Mouse (Mus musculus): ENCODE results near the gene Noto. TPM values are rescaled to one million over a fixed set of nuclear protein-coding genes. Genes with fewer than 3 reads are reported as not detected.

Noto gene
- not detected for total RNA-seq (2023)

GRCm38 (mm10) chr6:85423836-85424379 is at the start of gene Noto:
Noto (plus strand) TSS chr6:85423886.

GRCm38 (mm10) chr6:85373951-85374733 is 49.5 kb upstream of the Noto start, which contains the start of gene Rab11fip5:
Rab11fip5 (minus strand) TSS chr6:85374634.

GRCm38 (mm10) chr6:85431842-85432431 is 8.3 kb downstream of the Noto start, which contains the start of gene Smyd5:
Smyd5 (plus strand) TSS chr6:85431989.

GRCm38 (mm10) chr6:85450697-85451663 is 27.3 kb downstream of the Noto start, which contains the start of gene Cct7:
Cct7 (plus strand) TSS chr6:85451514.

GRCm38 (mm10) chr6:85451664-85452410 is 28.2 kb downstream of the Noto start, which contains the start of gene Pradc1:
Pradc1 (minus strand) TSS chr6:85451970.

Other genes starting within 250 kb of the Noto start
- not detected for gene Emx1, start 236.4 kb upstream of the Noto start, total RNA-seq (2023)
- 4.0 TPM for gene Sfxn5, start 90.5 kb upstream of the Noto start, total RNA-seq (2023)
- 0.40 TPM for gene Rab11fip5, start 49.3 kb upstream of the Noto start, total RNA-seq (2023)
- 39.3 TPM for gene Smyd5, start 8.1 kb downstream of the Noto start, total RNA-seq (2023)
- gene Cct7, start 27.6 kb downstream of the Noto start, total RNA-seq (2023) = 217 TPM
- gene Pradc1, start 28.1 kb downstream of the Noto start, total RNA-seq (2023) = 13.6 TPM
- not detected for gene Fbxo41, start 79.1 kb downstream of the Noto start, total RNA-seq (2023)
- not detected for gene Egr4, start 89.7 kb downstream of the Noto start, total RNA-seq (2023)
- 2.6 TPM for gene Alms1, start 163.6 kb downstream of the Noto start, total RNA-seq (2023)

All from CD8-positive naive resting alpha-beta T cell, adult 57 days (primary cell).